Mouse (Mus musculus) left cerebral cortex, postnatal 4 days (tissue): ENCODE data around the gene Aldh8a1. TPM values are rescaled to one million over a fixed set of nuclear protein-coding genes. Genes with fewer than 3 reads are reported as not detected.

Source experiments
- DNase-seq: peaks from one replicate; pipeline ENCODE4 v3.0.0-alpha.2; 2022
- intact Hi-C: fragments of 180-260 bp; cut with DNase I; formaldehyde crosslinking; loops from one replicate; pipeline ENCODE4 v1.15.1; 2025
- total RNA-seq, 2 experiments: library from RNA; stranded (reverse); gene quantifications; 2 replicates each; pipeline ENCODE4 v1.2.3; 2021

The Aldh8a1 gene
- total RNA-seq, 2 experiments from 2014 or later: not detected

- peak; percentile 16 for DNase-seq
- intact Hi-C loops: no loop called here
These were observed 34.6 kb downstream of the Aldh8a1 start for GRCm38 (mm10) chr10:21411621-21412205.

- intact Hi-C loops: no loop called here
- DNase-seq: no peak
These were observed 37.9 kb downstream of the Aldh8a1 start for GRCm38 (mm10) chr10:21415031-21415430.

- no peak for DNase-seq
- intact Hi-C loops: no loop called here
These were observed 39.1 kb downstream of the Aldh8a1 start for GRCm38 (mm10) chr10:21416184-21416583.

- no peak for DNase-seq
- intact Hi-C loops: no loop called here
These were observed 42.1 kb downstream of the Aldh8a1 start for GRCm38 (mm10) chr10:21419188-21419587.

GRCm38 (mm10) chr10:21420457-21421424, 43.6 kb downstream of the Aldh8a1 start:
- peak; percentile 62 for DNase-seq
- intact Hi-C loops: no loop called here

GRCm38 (mm10) chr10:21426515-21426914, 49.4 kb downstream of the Aldh8a1 start:
- intact Hi-C loops: no loop called here
- no peak for DNase-seq

- DNase-seq: no peak
- intact Hi-C loops: no loop called here
These were observed 50.9 kb downstream of the Aldh8a1 start for GRCm38 (mm10) chr10:21427996-21428395.

GRCm38 (mm10) chr10:21439268-21439667, 62.2 kb downstream of the Aldh8a1 start:
- intact Hi-C loops: no loop called here
- DNase-seq: no peak

GRCm38 (mm10) chr10:21441020-21441419, 63.9 kb downstream of the Aldh8a1 start:
- peak; percentile 7 for DNase-seq
- intact Hi-C loops: loop anchor here (10.0 kb wide), 1 partner anchor 46 kb away; no protein-coding TSS in a partner anchor

GRCm38 (mm10) chr10:21441690-21442089, 64.6 kb downstream of the Aldh8a1 start:
- DNase-seq: no peak

GRCm38 (mm10) chr10:21443646-21444324, 66.7 kb downstream of the Aldh8a1 start:
- no peak for DNase-seq
- intact Hi-C loops: loop anchor here (10.0 kb wide), 1 partner anchor 49 kb away; no protein-coding TSS in a partner anchor

More at GRCm38 (mm10) chr10:21441690-21442089, 64.6 kb downstream of the Aldh8a1 start:
- intact Hi-C loops: loop anchor here (10.0 kb wide), 1 partner anchor 47 kb away; no protein-coding TSS in a partner anchor

- no peak for DNase-seq
- intact Hi-C loops: loop anchor here (10.0 kb wide), 1 partner anchor 50 kb away; no protein-coding TSS in a partner anchor
These were observed 67.3 kb downstream of the Aldh8a1 start for GRCm38 (mm10) chr10:21444410-21444809.

Other genes with a start within 250 kb of the Aldh8a1 start
- 1 to 10 TPM; 2.0 to 2.2 TPM for gene Myb, start 216.3 kb upstream of the Aldh8a1 start, total RNA-seq
- 100 to 1,000 TPM in 1 of 2 experiments, 10 to 100 TPM in 1; 97.7 to 102 TPM for gene Hbs1l, start 81.3 kb upstream of the Aldh8a1 start, total RNA-seq
- not detected for gene 1700020N01Rik, start 215.9 kb downstream of the Aldh8a1 start, total RNA-seq